Mouse (Mus musculus) retina, postnatal 7 days (tissue): ENCODE results near the gene Srebf2.

ENCODE experiments used
- DNase-seq: peaks from one replicate; pipeline ENCODE4 v3.0.0-alpha.2; 2012; ENCODE audit warnings: low read depth, low spot score

Gene Srebf2

GRCm38 (mm10) chr15:82207105-82207459, 60.1 kb downstream of the Srebf2 start:
- DNase-seq: no peak

DNA sequence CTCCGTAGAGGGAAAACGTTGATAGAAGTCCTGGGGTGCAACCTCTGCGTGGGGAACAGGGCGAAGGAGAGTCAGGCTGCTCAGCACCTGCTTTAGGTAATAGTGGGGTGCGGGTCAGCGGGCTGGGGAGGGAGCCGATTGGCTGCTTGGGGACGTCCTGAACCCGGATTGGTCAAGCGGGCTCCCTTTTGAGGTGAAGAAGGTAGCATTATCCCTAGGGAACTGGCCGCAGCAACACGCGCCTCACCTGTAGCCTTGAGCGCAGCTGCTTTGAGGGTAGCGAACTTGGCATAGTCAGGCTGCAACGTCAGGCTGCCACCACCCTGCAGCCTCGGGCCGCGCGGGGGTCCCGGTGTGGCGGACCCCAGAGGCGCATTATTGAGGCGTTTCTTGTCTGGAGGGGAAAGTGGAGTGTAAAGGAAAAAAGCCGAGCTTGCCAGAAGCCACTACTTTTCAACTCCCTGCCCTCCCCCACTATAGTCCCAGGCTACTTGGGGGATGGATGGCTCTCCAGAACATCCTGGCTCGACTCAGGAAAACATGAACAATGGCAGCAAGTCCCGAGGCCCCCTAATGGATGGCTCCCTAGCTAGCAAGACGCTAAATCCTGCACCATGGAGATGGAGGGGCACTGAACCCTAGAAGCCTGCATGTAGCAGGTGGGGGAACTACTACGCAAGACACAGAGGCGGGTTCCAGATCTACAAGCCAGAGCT, 60.7 kb downstream of the Srebf2 start:
- no peak for DNase-seq

- no peak for DNase-seq
These were observed 61.3 kb downstream of the Srebf2 start for GRCm38 (mm10) chr15:82208307-82208706.

DNA sequence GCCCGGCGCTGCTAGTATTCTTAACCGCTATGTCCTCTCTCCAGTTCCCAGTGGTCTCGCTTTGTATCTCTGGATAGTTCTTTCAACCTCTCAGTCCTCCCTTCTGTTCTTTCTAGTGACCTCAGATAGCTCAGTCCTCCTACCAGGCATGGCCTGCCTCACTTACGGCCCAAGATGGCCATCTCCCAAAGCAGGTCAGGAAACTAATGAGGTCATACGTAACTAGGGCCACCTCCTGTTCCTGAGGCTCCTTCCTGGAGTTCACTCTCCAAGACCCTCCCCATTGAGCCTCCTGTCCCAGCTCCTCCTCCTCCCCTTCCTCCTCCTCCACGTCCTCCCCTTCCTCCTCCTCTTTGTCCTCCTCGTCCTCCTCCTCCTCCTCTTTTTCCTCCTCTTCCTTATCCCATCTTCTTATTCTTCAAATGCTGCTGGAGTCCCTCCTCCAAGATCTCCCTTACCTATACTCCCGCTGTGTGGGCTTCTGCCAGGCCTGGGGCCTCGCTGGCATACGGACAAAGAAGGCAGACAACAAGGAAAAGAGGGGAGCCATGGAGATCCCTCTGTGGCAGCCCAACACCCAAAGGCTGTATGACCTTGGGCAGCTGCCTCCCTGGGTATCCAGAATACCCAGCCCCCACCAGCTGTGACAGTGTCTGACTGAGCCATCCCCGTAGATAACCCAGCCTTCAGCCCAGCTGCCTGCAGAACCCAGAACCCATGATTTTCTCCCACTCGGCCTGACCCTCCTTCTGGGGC, 62.5 kb downstream of the Srebf2 start:
- DNase-seq: no peak

DNA sequence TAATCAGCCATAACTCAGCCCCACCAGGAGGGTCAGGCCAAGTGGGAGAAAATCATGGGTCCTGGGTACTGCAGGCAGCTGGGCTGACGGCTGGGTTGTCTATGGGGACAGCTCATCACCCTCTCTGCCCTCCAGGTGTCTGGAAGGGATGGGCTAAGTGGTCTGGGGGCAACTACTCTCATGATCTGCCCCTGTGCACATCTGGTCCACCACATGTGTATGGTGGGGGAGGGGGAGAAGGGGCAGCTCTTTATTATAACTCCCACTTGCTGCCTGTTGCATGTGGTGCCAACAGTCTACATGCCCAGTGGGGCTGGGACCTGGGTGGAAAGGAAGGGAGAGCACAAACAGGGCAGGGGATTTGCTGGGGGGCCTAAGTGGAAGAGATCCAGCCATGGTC, 63.8 kb downstream of the Srebf2 start:
- DNase-seq: no peak

- DNase-seq: no peak
These were observed 64.3 kb downstream of the Srebf2 start for GRCm38 (mm10) chr15:82211281-82211680.

DNA sequence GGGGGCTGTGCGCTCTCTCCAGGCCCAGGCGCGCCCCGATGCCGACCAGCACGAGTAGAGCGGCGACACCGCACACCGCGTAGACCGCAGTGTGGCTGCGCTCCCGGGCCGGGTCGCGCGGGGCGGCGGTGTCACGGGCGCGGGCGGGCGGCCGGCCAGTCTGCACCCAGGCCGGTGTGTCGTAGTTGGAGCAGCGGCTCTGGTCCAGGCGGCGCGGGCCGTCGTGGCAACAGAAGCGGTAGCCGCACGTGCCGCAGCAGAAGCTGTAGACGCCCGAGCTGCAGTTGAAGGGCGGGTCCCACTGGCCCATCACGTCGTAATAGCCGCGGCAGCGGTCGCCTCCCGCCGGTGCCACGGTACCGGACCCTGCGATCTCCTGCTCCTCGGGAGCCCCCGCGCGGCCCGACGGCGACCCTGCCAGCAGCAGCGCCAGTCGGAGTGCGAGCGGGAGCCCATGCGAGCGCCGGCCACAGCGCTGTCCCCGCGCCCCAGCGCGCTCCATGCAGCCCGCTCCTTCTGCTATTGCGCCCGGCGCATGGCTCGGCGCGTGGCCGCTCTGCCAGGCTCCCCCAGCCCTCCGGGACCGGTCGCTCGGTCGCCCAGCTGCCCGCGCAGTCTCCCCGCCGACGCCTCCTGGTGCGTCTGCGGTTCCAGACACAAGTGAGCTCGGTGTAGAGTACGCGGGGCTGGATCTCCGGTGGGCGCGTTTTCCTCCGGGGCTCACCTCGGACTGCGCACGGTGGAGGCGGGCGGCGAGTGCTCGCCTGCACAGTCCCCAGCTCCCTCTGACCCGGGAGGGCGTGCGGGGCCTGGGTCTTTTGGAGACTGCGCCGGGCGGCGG, 65.2 kb downstream of the Srebf2 start:
- no peak for DNase-seq

DNA sequence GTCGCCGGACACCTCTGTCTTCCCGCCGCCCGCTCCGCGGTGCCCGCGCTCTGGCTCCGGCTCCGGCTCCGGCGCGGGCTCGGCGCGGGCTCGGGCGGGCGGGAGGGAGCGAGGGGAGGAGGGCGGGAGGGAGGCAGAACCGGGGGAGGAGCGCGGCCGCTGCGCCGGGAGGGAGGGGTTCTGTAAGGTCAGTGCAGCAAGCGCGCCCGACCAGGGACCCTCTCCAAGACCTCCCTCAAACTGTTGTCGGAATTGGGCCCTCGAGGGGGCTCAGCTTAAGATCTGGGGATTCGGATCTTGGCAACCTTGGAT, 65.7 kb downstream of the Srebf2 start, which contains the start of gene Shisa8:
Gene Shisa8 (minus strand): TSS at position 64 of the 312 bp plus-strand sequence.
- no peak for DNase-seq

- DNase-seq: no peak
These were observed 66.2 kb downstream of the Srebf2 start for GRCm38 (mm10) chr15:82213222-82213621.

- no peak for DNase-seq
These were observed 68.5 kb downstream of the Srebf2 start for GRCm38 (mm10) chr15:82215332-82216046.

GRCm38 (mm10) chr15:82216142-82216827, 69.3 kb downstream of the Srebf2 start:
- DNase-seq: no peak

GRCm38 (mm10) chr15:82217039-82217438, 70.1 kb downstream of the Srebf2 start:
- no peak for DNase-seq

DNA sequence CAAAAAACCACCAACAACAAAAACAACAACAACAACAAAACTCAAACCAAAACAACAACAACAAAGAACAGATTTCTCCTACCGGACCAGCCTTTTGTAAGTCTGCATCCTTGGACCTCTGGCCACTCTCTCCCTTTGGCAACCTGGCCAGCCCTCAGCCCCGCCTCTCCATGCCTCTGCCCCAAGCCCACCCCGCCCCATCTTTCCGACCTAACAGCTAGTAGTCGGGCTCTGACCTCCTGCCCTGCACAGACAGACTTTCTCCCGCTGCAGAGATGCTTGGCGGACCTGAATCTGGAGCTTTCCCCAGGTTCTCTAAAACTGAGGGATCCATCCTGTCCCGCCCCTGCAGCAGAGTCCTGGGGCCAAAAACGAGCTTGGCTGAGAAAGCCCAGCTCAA, 71.0 kb downstream of the Srebf2 start:
- DNase-seq: no peak

GRCm38 (mm10) chr15:82218778-82219666, 72.0 kb downstream of the Srebf2 start:
- no peak for DNase-seq

- no peak for DNase-seq
These were observed 73.2 kb downstream of the Srebf2 start for GRCm38 (mm10) chr15:82220003-82220675.

DNA sequence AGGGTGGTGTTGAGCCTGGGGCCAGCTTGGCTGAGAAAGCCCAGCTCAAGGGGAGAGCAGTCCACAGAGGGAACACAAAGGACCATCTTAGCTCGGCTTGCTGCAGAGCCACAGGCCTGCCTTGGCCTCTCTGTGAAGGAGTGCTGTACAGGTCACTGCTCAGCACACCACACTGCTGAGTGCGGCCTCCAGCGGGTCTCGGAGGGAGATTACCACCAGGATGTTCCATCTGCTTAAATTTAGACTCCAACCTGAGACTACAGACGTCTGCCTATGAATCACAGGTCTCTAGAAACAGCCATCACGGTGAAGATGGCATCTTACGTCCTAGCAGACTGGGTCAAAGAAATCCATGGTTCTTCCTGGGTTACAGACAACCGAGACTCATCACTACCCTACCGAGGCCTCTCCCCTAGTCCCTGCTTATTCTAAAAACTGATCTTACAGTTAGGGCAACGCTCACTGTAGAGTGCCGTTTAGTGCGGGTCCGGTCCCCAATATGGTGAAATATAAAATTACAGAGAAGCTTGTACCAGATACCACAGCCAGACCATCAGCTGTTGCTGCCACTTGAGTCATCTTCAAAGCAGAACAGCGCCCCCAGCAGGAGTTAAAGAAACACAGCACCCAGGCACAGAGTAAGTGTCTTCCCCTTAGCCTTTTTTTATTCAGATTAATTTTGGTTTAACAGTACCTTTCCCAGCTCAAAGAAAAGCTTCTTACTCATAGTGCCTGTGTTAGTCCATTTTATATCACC, 74.3 kb downstream of the Srebf2 start:
- DNase-seq: no peak

- DNase-seq: no peak
These were observed 76.3 kb downstream of the Srebf2 start for GRCm38 (mm10) chr15:82223251-82223650.

- DNase-seq: no peak
These were observed 76.9 kb downstream of the Srebf2 start, which contains the start of gene Tnfrsf13c for GRCm38 (mm10) chr15:82223657-82224601. Gene Tnfrsf13c, minus strand, starts transcription at chr15:82224369.
